Mouse (Mus musculus): Measurements from ENCODE around the gene Gm8300. TPM values are rescaled to one million over a fixed set of nuclear protein-coding genes. Genes with fewer than 3 reads are reported as not detected.
"Not testable (repeated sequence)": the region's sequence is repeated elsewhere in the genome, so short reads cannot be mapped to it uniquely, and the experiment has no call there.

Gene Gm8300
- polyA plus RNA-seq, 1 experiment = not detected

- Histone ChIP-seq H3K27ac (ENCODE audit: insufficient read depth, low read depth, low read length) (no peak overlapping the region), H3K4me1 (ENCODE audit: control insufficient read depth, insufficient read depth, low read length) (no peaks in the 10 kb centered on the region), H3K4me3 (ENCODE audit: insufficient read depth, low read length) (no peak overlapping the region)
- TF ChIP-seq POLR2A (IDR thresholded peaks at IDR 0.05; ENCODE audit: borderline replicate concordance, low read depth, low read length) = no peak
- TF ChIP-seq CTCF (IDR thresholded peaks at IDR 0.05; ENCODE audit: low read depth, low read length) = no peak
Observed at GRCm38 (mm10) chr12:87543927-87544326, 29.8 kb downstream of the Gm8300 start.

GRCm38 (mm10) chr12:87550628-87551027 lies 36.5 kb downstream of the Gm8300 start:
- H3K4me3 ChIP-seq (ENCODE audit: insufficient read depth, low read length); H3K4me1 ChIP-seq (ENCODE audit: control insufficient read depth, insufficient read depth, low read length); H3K27ac ChIP-seq (ENCODE audit: insufficient read depth, low read depth, low read length): not testable (repeated sequence)

Other genes starting within 250 kb of the Gm8300 start
- 87.0 and 97.7 TPM in 2 replicates for gene Vipas39, start 248.1 kb upstream of the Gm8300 start, polyA plus RNA-seq (2012; ENCODE audit: insufficient read depth, insufficient read length, missing spikeins)
- 117 and 124 TPM in 2 replicates for gene Ahsa1, start 247.8 kb upstream of the Gm8300 start, polyA plus RNA-seq (2012; ENCODE audit: insufficient read depth, insufficient read length, missing spikeins)
- gene Ism2, start 214.6 kb upstream of the Gm8300 start, polyA plus RNA-seq (2012; ENCODE audit: insufficient read depth, insufficient read length, missing spikeins) = not detected in 2 replicates
- 134 and 139 TPM in 2 replicates for gene Sptlc2, start 126.0 kb upstream of the Gm8300 start, polyA plus RNA-seq (2012; ENCODE audit: insufficient read depth, insufficient read length, missing spikeins)
- gene Slirp, start 70.4 kb upstream of the Gm8300 start, polyA plus RNA-seq (2012; ENCODE audit: insufficient read depth, insufficient read length, missing spikeins) = 150 and 162 TPM in 2 replicates
- 11.2 and 14.3 TPM in 2 replicates for gene Alkbh1, start 70.3 kb upstream of the Gm8300 start, polyA plus RNA-seq (2012; ENCODE audit: insufficient read depth, insufficient read length, missing spikeins)
- gene Snw1, start 42.0 kb upstream of the Gm8300 start, polyA plus RNA-seq (2012; ENCODE audit: insufficient read depth, insufficient read length, missing spikeins) = 83.4 and 83.5 TPM in 2 replicates
- gene Gm5788, start 19.6 kb upstream of the Gm8300 start, polyA plus RNA-seq (2012; ENCODE audit: insufficient read depth, insufficient read length, missing spikeins) = not detected in 2 replicates
- not detected in 2 replicates for gene Oog1, start 88.4 kb downstream of the Gm8300 start, polyA plus RNA-seq (2012; ENCODE audit: insufficient read depth, insufficient read length, missing spikeins)
- gene Gm4027, start 104.6 kb downstream of the Gm8300 start, polyA plus RNA-seq (2012; ENCODE audit: insufficient read depth, insufficient read length, missing spikeins) = not detected in 2 replicates
- not detected in 2 replicates for gene Gm16381, start 130.3 kb downstream of the Gm8300 start, polyA plus RNA-seq (2012; ENCODE audit: insufficient read depth, insufficient read length, missing spikeins)